Mouse (Mus musculus): ENCODE data around the gene Ccdc177.

GRCm38 (mm10) chr12:80798271-80798670, 37.8 kb upstream of the Ccdc177 start:
- TF ChIP-seq CTCF (IDR thresholded peaks at IDR 0.05; ENCODE audit: borderline replicate concordance, insufficient read depth, low read depth, low read length) (no peak), POLR2A (IDR thresholded peaks at IDR 0.05; ENCODE audit: borderline replicate concordance, insufficient read depth, low read length) (no peak)
